Mouse (Mus musculus) testis, postnatal 14 days (tissue): Measurements from ENCODE around the gene Tchh.
"Not testable (repeated sequence)": the region's sequence is repeated elsewhere in the genome, so short reads cannot be mapped to it uniquely, and the experiment has no call there.

Experiments used
- DNase-seq: peaks from one replicate; pipeline ENCODE4 v3.0.0; 2021; ENCODE audit warnings: low spot score

The Tchh gene

DNA sequence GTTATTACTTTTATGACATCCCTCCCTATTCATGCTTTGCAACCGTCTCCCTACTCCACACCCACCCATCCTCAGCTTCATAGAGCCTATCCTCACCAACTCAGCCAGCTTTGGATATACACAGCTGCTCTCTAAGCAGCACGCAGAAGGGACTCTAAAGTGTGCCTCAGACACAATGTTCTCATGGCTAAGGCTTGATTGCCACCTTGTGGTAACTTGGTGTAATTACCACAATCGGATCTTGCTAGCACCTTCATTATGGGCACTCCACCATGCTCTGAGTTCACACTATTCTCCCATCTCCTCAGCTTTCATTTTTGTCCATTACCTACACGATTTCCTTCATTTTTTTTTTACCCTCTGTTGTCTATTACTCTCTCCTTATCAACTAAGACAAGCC lies 51.9 kb downstream of the Tchh start:
- peak; percentile 19 for DNase-seq

GRCm38 (mm10) chr3:93494774-93495173 lies 52.6 kb downstream of the Tchh start:
- not testable (repeated sequence) for DNase-seq

- DNase-seq: no peak
Measured at GRCm38 (mm10) chr3:93497131-93497530, 55.0 kb downstream of the Tchh start.
